Mouse (Mus musculus) lung, postnatal 4 days (tissue): ENCODE measurements around the gene Notch1.

ENCODE experiments used
- DNase-seq, 2 experiments: peaks; one replicate each; pipeline ENCODE4 v3.0.0; 2021

Notch1 gene

GRCm38 (mm10) chr2:26500027-26500598, 16.4 kb downstream of the Notch1 start:
- DNase-seq: peak in 1 of 2 experiments; percentile 38

DNA sequence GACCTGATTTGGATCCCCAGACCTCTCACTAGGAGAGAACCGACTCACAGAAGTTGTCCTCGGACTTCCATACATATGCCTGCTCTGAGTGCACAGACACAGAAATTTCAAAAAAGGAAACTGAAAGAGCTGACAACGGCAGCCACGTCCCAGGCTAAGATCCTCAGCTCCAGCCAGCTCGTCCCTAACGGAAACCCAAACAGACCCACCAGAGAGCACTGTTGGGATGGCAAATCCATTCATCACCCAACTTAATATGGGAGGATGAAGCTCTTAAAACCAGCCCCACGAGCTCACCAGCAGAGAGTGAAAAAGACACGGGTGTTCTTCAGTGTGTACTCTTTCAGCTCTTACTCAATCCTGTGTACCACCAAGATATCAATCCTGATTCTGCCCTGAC, 17.8 kb downstream of the Notch1 start:
- DNase-seq: peak in 1 of 2 experiments; percentile 23

DNA sequence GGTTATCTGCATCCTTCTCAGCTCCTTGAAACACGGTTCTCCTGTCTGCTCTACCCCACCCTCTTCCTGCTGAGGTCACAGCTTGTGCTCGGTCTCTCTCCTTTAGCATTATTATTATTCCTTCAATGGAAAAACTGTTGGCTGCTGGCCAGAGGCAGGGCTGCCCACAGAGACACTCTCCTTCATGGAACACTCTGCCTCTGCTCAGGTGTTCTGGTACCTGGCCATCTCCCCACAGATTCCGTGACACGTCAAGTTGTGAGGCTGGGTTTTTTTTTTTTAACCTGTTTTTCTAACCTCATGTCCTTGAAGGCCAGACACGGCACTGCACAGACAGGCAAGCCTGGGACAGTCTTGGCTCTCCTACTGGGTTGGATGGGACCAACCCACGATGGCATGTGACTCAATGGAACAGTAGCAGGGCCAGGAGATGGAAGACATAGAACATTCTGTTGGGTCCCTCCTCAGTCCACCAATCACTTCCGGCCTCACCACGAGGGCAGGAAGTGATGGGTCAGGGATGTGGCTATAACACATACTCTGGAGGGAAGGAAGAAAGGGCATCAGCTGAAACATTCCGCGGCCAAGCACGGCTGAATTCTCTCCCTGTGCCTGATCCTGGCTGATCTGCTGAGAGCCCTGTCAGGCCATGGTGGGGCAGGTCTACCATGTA, 18.5 kb downstream of the Notch1 start:
- peak; percentile 55 to 63 for DNase-seq

GRCm38 (mm10) chr2:26496451-26496850, 20.0 kb downstream of the Notch1 start:
- peak in 1 of 2 experiments; percentile 61 for DNase-seq

DNA sequence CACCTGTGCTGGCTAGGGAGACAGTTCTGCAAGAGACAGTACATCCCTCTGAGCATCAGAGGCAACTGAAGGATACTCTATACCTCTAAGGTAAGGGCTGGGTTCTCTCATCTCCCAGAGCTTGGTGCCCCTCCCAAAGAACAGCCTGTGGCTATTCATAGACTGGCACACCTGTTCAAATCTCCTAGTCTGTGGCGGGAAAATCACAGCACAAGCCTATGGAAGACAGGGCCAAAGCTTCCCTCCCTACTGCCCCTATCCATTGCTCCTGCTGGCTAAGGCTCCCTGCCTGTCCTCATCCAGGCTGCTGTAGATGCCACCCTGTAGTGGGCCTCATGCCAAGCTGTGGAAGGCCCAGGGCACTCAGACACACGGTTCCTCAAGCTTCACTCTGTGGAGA, 20.8 kb downstream of the Notch1 start:
- peak in 1 of 2 experiments; percentile 28 for DNase-seq

GRCm38 (mm10) chr2:26494991-26495390, 21.5 kb downstream of the Notch1 start:
- DNase-seq: no peak

GRCm38 (mm10) chr2:26494396-26494795, 22.1 kb downstream of the Notch1 start:
- DNase-seq: no peak

DNA sequence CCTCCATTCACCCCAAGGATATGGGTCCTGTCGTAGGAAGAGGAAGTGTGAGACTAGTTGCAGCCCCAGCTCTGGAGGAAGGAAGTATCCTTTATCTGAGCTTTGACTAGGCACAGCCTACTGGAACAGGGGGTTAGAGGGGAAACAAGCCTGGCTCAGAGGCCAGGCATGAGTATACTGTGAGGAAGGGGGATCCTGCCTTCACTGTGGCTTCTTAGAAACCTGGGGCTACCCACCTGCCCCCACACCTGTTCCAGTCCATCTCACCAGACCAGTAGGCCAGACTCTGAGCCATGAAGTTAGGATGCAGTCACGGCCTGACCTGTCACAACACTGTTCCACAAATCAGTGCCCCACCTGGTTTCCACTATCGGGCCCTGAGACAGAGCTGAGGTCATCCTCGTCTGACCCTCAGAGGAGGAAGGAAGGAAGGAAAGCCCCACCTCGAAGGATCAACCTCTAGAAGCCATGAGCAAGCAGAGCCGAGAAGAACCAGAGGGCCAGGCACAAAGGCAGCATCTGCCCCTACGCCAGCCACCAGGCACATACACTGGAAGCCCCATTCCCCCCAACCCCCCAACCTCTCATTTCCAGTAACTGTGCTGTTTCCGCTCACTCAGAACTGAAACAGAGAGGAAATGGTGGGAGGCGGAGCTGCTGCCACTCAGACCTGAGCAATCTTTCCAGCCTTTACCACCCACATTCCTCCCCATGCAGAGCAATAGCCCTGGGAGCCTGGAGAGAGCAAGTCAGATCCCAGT, 23.3 kb downstream of the Notch1 start:
- peak; percentile 65 to 66 for DNase-seq

DNA sequence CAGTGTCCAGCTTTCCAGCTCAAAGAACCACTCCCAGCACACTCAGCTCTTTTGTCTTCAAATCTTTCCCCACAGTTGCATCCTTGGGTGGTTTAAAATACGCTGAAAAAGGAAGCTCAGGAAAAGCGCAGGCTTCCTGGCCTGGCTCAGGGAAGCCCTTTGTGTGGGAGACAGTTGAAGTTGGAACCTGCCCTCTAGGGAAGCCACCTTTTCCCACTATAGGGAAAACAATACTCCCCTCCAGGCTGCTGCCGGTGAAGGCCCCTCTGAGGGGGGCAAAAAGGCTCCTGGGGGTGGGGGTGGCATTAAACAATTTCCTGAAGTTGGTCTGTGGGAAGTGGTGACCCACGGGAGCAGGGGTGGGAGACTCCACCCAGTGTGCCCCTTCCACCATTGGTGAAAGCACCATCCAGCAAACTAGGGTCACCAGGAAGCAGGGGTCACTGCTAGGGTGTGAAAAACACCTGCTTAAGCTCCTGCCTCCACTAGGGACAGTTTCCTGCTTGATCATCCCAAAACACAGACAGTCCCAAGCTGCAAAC, 25.6 kb downstream of the Notch1 start:
- peak; percentile 44 to 64 for DNase-seq

GRCm38 (mm10) chr2:26488535-26489135, 27.8 kb downstream of the Notch1 start:
- no peak for DNase-seq

DNA sequence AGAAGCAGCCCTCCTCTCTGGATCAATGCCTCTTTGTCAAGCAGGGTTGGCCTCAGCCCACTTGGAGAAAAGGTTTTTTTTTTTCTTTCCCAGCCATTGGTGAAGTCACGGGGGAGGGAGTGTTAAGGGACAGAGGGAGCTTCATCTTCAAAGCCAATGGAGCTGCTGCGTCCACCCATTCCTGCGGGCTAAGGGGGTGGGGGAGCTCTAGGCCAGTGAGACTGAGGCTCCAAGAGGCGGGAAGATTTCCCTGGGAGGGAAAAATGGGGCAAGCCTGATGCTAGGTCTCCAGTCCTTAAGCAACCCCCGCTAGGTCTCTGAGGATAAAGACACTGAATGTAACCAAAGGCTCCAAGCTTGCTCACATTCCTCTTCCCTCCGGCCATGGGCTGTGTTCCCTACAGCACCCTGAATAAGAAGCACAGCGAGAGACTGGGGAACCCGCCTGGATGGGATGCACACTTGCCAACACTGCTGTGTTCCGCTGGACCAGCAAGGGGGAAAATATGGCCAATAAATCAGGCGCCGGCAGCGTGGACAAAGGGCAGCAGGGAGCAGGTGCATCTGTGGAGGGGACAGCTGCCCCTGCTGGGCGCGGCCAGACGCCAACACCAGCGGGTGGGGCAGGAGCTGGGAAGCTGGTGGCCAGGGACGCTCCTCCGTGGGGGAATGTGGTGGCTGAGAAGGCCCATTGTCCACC, 29.0 kb downstream of the Notch1 start:
- DNase-seq: no peak

DNA sequence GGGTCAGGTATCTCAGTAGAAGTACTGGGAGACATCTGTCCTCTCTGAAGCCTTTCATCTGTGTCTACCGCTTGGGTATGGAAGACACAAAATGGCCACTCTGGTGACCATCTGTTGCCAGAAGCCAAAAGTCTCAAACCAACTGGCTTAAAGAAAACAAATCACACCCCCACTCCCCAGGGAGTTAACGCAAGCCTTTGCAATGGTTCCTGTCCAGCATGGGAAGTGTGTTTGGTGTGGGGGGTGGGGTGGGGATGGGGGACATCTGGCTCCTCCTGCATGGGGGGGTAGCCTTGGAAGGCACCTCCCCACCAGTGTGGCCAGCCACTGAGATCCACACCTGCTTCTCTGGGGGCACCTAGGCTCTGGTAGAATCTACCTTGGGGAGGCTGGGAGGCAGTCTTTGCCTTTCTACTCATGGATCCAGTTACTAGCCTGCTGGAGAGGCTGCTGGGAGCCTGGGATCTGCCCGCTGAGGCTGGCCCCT, 29.6 kb downstream of the Notch1 start:
- DNase-seq: no peak

DNA sequence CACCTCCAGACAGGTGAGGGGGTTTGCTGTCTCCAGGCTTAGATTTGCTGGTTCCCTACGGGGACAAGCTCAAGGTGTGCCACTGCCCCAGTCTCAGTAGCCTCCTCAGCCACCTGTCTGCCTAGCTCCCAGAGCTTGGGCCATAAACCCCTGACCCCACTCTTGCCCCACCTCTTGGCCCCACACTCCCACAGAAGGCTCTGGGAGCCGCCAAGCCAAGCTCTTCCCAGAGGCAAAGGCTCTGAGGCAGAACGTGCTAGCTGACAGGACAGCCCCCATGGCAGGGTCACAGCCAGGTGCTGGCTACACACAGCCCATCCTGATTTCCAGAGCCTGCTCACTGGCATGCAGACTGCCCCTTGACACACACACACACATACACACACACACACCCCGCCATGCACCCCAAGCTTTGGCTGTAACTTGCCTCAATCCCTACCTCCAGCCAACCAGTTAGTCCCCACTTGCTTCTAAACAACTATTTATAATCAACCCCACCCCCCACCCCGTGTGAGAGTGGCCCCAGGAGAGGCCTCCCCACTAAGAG, 30.1 kb downstream of the Notch1 start:
- DNase-seq: no peak

- no peak for DNase-seq
Observed at GRCm38 (mm10) chr2:26485710-26486109, 30.8 kb downstream of the Notch1 start.

GRCm38 (mm10) chr2:26485278-26485677, 31.2 kb downstream of the Notch1 start:
- no peak for DNase-seq

DNA sequence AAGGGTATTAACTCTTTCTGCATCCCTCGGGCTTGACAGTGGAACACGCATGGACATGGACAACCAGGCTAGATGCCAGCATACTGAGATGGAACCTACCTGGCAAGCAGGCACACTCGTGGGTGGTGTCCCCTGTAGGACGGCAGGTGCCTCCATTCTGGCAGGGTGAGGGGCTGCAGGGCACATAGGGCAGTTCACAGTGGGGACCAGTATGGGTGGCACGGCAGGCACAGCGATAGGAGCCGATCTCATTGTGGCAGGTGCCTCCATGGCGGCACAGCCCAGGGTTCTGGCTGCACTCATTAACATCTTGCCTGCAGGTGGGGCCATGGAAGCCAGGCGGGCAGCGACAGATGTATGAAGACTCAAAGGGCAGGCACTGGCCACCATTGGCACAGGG, 32.3 kb downstream of the Notch1 start:
- no peak for DNase-seq

DNA sequence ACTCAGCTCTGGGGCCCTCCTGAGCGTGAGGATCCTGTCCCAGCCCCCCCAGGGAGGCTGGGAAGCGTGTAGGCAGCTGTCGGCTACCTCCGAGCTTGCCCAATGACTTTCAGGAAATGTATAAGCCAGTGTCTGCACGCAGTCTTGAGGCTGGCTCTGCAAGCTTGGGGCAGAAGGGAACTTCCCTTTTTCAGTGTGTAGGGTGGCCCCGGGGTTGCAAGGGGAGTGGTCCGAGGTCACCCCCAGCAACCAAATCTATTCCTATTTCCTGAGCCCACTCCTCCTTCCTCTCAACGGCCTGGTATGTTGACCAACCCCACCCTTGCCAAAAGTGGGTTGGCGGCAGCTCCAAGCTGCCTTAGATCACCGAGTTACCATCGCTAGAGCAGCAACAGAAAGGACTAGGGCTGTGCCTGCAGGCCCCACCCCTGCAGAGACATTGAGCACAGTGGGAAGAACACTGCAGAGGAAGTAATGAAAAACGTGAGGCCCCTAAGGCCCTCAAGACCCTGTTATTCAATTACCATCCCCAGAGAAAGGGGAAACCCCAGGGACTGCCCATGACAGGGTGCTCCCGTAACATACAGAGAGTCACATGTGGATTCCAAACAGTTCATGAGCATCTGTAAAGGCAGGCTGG, 33.1 kb downstream of the Notch1 start:
- DNase-seq: peak; percentile 54 to 64

DNA sequence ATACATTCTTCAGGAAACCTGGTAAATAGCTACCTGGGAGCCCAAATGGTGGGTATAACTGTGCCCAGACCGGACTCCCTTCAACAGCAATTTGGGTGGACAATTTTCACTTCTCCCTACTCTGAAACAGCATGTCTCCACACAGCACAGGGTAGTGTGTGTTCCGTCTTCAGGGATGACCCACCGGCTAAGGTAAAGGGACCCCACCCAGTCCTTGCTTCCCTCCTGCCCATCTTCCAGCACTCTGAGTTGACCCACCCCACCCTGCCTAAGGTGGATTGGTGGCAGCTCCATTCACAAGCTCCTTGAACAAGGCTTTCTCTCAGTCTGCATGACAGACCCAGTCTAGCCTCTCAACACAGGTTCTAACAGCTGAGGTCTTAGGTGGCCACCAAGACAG, 33.6 kb downstream of the Notch1 start:
- DNase-seq: no peak

DNA sequence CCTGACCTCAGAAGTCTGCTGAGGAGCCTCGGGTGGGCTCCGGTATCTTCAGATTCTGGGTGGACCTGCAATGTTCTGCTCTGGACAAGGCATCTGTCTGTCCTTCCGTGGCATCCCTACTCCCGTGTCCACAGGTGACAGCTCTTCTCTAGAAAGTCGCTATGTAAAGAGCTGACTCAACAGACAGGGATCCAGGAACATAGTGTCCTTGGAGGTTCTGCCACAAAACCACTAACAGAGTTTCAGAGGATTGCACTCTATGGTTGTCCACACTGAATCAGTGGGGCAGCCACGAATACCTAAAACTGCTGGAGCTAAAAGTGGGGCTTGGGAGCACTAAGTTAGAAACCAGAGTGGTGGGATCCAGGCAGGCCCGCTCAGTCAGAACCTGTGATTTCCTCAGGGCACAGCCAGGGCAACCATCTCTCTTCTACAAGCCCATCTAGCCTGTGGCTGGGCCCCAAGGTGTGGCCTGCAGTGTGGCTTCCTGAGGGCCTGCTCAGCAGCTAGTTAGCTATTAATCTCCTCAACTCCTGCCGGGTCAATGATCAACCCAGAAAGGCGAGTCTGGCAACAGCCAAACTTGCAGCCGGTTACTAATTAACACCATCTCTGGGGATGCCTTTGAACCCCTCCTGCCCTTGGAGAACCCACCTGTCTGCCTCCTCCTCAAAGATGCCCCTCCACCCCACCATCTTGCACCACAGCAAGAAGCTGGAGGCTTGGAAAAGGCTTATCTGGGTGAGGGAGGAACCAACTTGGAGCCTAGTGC, 34.6 kb downstream of the Notch1 start:
- DNase-seq: peak; percentile 71 to 77

- DNase-seq: peak in 1 of 2 experiments; percentile 25
Observed at GRCm38 (mm10) chr2:26480911-26481310, 35.6 kb downstream of the Notch1 start.

- DNase-seq: no peak
Observed at GRCm38 (mm10) chr2:26478685-26479205, 37.7 kb downstream of the Notch1 start.
